Mouse (Mus musculus) liver, postnatal 0 days (tissue): ENCODE results near the gene Chd6.
"Not testable (repeated sequence)": the region's sequence is repeated elsewhere in the genome, so short reads cannot be mapped to it uniquely, and the experiment has no call there.

Experiments used
- CTCF ChIP-seq: sonication (generic); IDR thresholded peaks from 2 replicates; pipeline ENCODE4 v1.5.1; 2016; ENCODE audit warnings: antibody characterized with exemption, low read depth
- EP300 ChIP-seq: IDR thresholded peaks from 2 replicates; pipeline ENCODE4 v1.6.1; 2016; ENCODE audit warnings: antibody characterized with exemption, low read depth, mild to moderate bottlenecking

DNA sequence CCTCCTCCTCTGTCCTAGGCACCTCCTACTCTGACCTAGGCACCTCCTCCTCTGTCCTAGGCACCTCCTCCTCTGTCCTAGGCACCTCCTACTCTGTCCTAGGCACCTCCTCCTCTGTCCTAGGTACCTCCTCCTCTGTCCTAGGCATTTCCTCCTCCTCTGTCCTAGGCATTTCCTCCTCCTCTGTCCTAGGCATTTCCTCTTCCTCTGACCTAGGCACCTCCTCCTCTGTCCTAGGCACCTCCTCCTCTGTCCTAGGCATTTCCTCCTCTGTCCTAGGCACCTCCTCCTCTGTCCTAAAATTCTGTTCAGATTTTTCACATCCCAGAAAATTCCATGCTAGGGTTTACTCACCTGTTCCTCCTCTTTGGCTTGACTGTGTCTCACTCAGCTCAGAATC, 151.1 kb downstream of the Chd6 start:
- TF ChIP-seq CTCF, EP300: not testable (repeated sequence)
